Mouse (Mus musculus): Measurements from ENCODE around the gene Nfkb2. TPM values are rescaled to one million over a fixed set of nuclear protein-coding genes. Genes with fewer than 3 reads are reported as not detected.
A peak's percentile ranks its signal among the peaks of the same experiment; 100 is the strongest.

Gene Nfkb2
- polyA plus RNA-seq, 1 experiment from 2014 or later = 7.7 TPM

DNA sequence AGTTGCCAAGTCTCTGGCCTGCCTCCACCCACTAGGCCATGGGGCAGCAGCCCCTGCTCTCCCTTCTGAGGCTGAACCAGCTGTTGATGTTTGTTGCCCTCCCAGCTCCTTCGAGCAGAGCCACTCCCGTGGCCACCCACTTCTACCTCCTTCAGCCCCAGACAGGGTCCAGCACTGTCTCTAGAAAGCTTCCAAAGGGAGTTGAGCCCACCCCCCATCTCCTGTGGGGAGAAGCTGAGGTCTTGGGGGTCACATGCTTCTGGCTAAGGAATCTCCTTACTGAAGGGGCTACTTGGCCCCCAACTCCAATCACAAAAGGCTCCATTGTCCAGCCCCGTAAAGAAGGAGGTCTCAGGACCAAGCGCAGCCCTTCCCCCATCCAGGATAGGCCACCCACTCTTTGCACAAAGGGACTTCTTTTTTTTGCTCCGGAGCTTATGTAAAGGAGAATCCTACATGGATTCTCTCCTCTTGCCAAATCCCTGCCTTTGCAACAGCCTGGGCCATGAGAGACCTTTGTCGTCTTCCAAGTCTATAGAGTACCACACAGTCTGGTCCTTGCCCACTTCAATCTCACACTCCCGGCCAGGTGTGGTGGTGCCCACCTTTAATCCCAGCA is 28.7 kb downstream of the Nfkb2 start:
- ATAC-seq (ENCODE audit: insufficient read depth) (no peak), DNase-seq (no peak)
- TF ChIP-seq CTCF (IDR thresholded peaks at IDR 0.05; ENCODE audit: low read depth) = no peak
- H3K4me3 ChIP-seq (ENCODE audit: low read depth, low read length) = no peak overlapping the region
- H3K9me3 ChIP-seq (ENCODE audit: low read depth, low read length) = no peaks in the 10 kb centered on the region
- WGBS = 55% methylated on average over 7 of the region's 7 CpGs
- peaks cover 20% of the 10 kb centered on the region for H3K36me3 ChIP-seq (ENCODE audit: insufficient read depth)
- H3K9ac ChIP-seq = no peak overlapping the region
- H3K4me2 ChIP-seq = no peak overlapping the region
- H3K4me1 ChIP-seq (ENCODE audit: insufficient read depth) = peaks cover 13% of the 10 kb centered on the region
- H3K27ac ChIP-seq (ENCODE audit: low read depth) = no peak overlapping the region
- no peaks in the 10 kb centered on the region for H3K27me3 ChIP-seq (ENCODE audit: insufficient read depth, low read length)

GRCm38 (mm10) chr19:46333906-46334305 is 29.8 kb downstream of the Nfkb2 start:
- no peak overlapping the region for H3K4me3 ChIP-seq (ENCODE audit: low read depth, low read length)
- H3K4me1 ChIP-seq (ENCODE audit: insufficient read depth) = peaks cover 13% of the 10 kb centered on the region
- H3K9me3 ChIP-seq (ENCODE audit: low read depth, low read length) = no peaks in the 10 kb centered on the region
- DNase-seq (no peak), ATAC-seq (ENCODE audit: insufficient read depth) (no peak)
- no peak for TF ChIP-seq CTCF (IDR thresholded peaks at IDR 0.05; ENCODE audit: low read depth)
- no peak overlapping the region for H3K27ac ChIP-seq (ENCODE audit: low read depth)
- 82% methylated on average over 3 of the region's 3 CpGs for WGBS
- peaks cover 20% of the 10 kb centered on the region for H3K36me3 ChIP-seq (ENCODE audit: insufficient read depth)
- no peak overlapping the region for H3K9ac ChIP-seq
- no peak overlapping the region for H3K4me2 ChIP-seq
- no peaks in the 10 kb centered on the region for H3K27me3 ChIP-seq (ENCODE audit: insufficient read depth, low read length)

DNA sequence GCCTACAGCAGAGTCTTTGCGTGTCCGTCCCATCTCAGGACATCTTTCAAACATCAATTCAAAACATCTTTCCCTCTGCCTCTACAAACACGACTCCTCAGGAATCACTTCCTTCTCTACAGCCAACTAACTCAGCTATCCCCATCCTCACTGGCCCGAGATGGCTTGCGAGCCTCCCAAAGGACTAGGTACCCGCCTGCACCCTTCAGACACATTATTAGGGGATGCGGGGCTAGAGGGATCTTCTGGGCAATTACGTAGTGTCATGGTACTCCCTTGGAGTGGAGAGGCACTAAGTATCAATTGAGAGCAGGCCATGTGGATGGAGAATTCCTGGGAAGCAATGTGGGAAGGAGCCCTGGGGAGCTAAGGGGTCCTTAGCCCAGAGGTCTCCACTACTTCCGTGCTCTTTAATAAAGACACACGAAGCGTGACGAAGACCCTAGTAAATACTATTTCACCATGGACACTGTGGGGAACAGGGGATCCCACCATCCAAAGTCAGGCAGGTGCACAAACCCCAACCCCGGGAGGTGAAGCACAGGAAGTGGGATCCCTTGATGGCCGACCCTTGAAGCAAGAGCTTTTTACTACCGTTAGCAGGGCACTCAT is 33.7 kb downstream of the Nfkb2 start:
- H3K9me3 ChIP-seq (ENCODE audit: low read depth, low read length) = no peaks in the 10 kb centered on the region
- WGBS = 37% methylated on average over 15 of the region's 15 CpGs
- peak overlapping the region; percentile 59 for H3K4me3 ChIP-seq (ENCODE audit: low read depth, low read length)
- peak overlapping the region; percentile 65 for H3K4me2 ChIP-seq
- no peak overlapping the region for H3K27ac ChIP-seq (ENCODE audit: low read depth)
- peak overlapping the region; percentile 66 for H3K9ac ChIP-seq
- ATAC-seq (ENCODE audit: insufficient read depth) = peak; percentile 15
- H3K4me1 ChIP-seq (ENCODE audit: insufficient read depth) = peaks cover 3% of the 10 kb centered on the region; the same call in 1 of the 2 replicates
- DNase-seq = no peak
- H3K27me3 ChIP-seq (ENCODE audit: insufficient read depth, low read length) = no peaks in the 10 kb centered on the region
- no peak for TF ChIP-seq CTCF (IDR thresholded peaks at IDR 0.05; ENCODE audit: low read depth)
- H3K36me3 ChIP-seq (ENCODE audit: insufficient read depth) = no peaks in the 10 kb centered on the region

- peak within 1 kb of the TSS; percentile 65 for H3K4me2 ChIP-seq
- peak; percentile 68 for TF ChIP-seq CTCF (IDR thresholded peaks at IDR 0.05; ENCODE audit: low read depth)
- no peaks in the 10 kb centered on the region for H3K36me3 ChIP-seq (ENCODE audit: insufficient read depth)
- H3K9me3 ChIP-seq (ENCODE audit: low read depth, low read length) = no peaks in the 10 kb centered on the region
- peaks cover 3% of the 10 kb centered on the region; the same call in 1 of the 2 replicates for H3K4me1 ChIP-seq (ENCODE audit: insufficient read depth)
- peak; percentile 89 for ATAC-seq (ENCODE audit: insufficient read depth)
- H3K9ac ChIP-seq = peak within 1 kb of the TSS; percentile 66
- peak within 1 kb of the TSS; percentile 59 for H3K4me3 ChIP-seq (ENCODE audit: low read depth, low read length)
- DNase-seq = peak; percentile 99
- peak within 1 kb of the TSS; percentile 25 for H3K27ac ChIP-seq (ENCODE audit: low read depth)
- WGBS = under 1% methylated on average over 31 of the region's 31 CpGs
- H3K27me3 ChIP-seq (ENCODE audit: insufficient read depth, low read length) = no peaks in the 10 kb centered on the region
Observed at GRCm38 (mm10) chr19:46338331-46338936, 34.3 kb downstream of the Nfkb2 start, which contains the start of gene Cuedc2. TSS of gene Cuedc2 (minus strand) at chr19:46338702.

GRCm38 (mm10) chr19:46338942-46339286 is 34.8 kb downstream of the Nfkb2 start:
- Histone ChIP-seq H3K27me3 (ENCODE audit: insufficient read depth, low read length) (no peaks in the 10 kb centered on the region), H3K9me3 (ENCODE audit: low read depth, low read length) (no peaks in the 10 kb centered on the region), H3K4me1 (ENCODE audit: insufficient read depth) (peaks cover 3% of the 10 kb centered on the region; the same call in 1 of the 2 replicates), H3K4me3 (ENCODE audit: low read depth, low read length) (peak overlapping the region; percentile 59), H3K4me2 (peak overlapping the region; percentile 65), H3K27ac (ENCODE audit: low read depth) (peak overlapping the region; percentile 25; the same call in 1 of the 2 replicates), H3K9ac (no peak overlapping the region), H3K36me3 (ENCODE audit: insufficient read depth) (no peaks in the 10 kb centered on the region)
- 55% methylated on average over 6 of the region's 6 CpGs for WGBS
- DNase-seq = no peak
- no peak for TF ChIP-seq CTCF (IDR thresholded peaks at IDR 0.05; ENCODE audit: low read depth)
- ATAC-seq (ENCODE audit: insufficient read depth) = no peak; the same call in 1 of the 2 replicates

- H3K4me2 ChIP-seq = peak overlapping the region; percentile 65
- ATAC-seq (ENCODE audit: insufficient read depth) = 0 out of 2 replicates have a peak, but pooled peaks have one; percentile 5
- peak overlapping the region; percentile 25 for H3K27ac ChIP-seq (ENCODE audit: low read depth)
Observed at GRCm38 (mm10) chr19:46339287-46339971, 35.3 kb downstream of the Nfkb2 start.

More at GRCm38 (mm10) chr19:46339287-46339971, 35.3 kb downstream of the Nfkb2 start:
- H3K36me3 ChIP-seq (ENCODE audit: insufficient read depth) = no peaks in the 10 kb centered on the region
- H3K9me3 ChIP-seq (ENCODE audit: low read depth, low read length) = no peaks in the 10 kb centered on the region
- no peak overlapping the region for H3K4me3 ChIP-seq (ENCODE audit: low read depth, low read length)
- TF ChIP-seq CTCF (IDR thresholded peaks at IDR 0.05; ENCODE audit: low read depth) = no peak
- WGBS = 59% methylated on average over 7 of the region's 7 CpGs
- no peak overlapping the region for H3K9ac ChIP-seq
- no peak for DNase-seq
- H3K4me1 ChIP-seq (ENCODE audit: insufficient read depth) = peaks cover 3% of the 10 kb centered on the region; the same call in 1 of the 2 replicates
- H3K27me3 ChIP-seq (ENCODE audit: insufficient read depth, low read length) = no peaks in the 10 kb centered on the region
